Mouse (Mus musculus) bone marrow macrophage, adult 2 months (primary cell): ENCODE results near the gene Hmmr.

Experiments used
- CTCF ChIP-seq: IDR thresholded peaks from 2 replicates; pipeline ENCODE4 v1.5.1; 2012; ENCODE audit warnings: low read depth, mild to moderate bottlenecking, low read length, moderate library complexity
- POLR2A ChIP-seq: IDR thresholded peaks from 2 replicates; pipeline ENCODE4 v1.6.1; 2012; ENCODE audit warnings: mild to moderate bottlenecking, low read depth, low read length, borderline replicate concordance

- TF ChIP-seq CTCF (no peak), POLR2A (no peak)
Observed at GRCm38 (mm10) chr11:40775315-40776269, 42.4 kb upstream of the Hmmr start.
